ENCODE assay signal across 8 mouse cellular contexts in genomic region chr3:96333396-96334174, GRCm38 (mm10). TPM values are rescaled to one million over a fixed set of nuclear protein-coding genes. Genes with fewer than 3 reads are reported as not detected.
DNase-seq lines count a peak whose midpoint lies in the region; ATAC-seq and TF ChIP-seq lines count a peak whose summit lies in the region.

No protein-coding gene starts in this region.

- intact Hi-C loops in left cerebral cortex, postnatal 10 days (cut with DNase I) = no loop called here

- no peak for DNase-seq in lung, postnatal 25 days (ENCODE audit: low spot score)
- peak; percentile 45 for DNase-seq in brain, embryonic 14.5 days (ENCODE audit: low read depth)
- no peak for DNase-seq in left cerebral cortex, postnatal 10 days (ENCODE audit: extremely low spot score in 1 of 2, low spot score in 2 of 2)
- no peak for DNase-seq in right cerebral cortex, postnatal 14 days
- DNase-seq in T-cell, adult 2 months (ENCODE audit: low spot score) = no peak

- TF ChIP-seq POLR2A in brain, embryonic 14.5 days (IDR thresholded peaks at IDR 0.05; ENCODE audit: borderline replicate concordance, extremely low read depth, insufficient read depth, insufficient read length, poor library complexity, severe bottlenecking) = no peak
- TF ChIP-seq POLR2A in myocyte (IDR thresholded peaks at IDR 0.05; ENCODE audit: insufficient read length, low read depth) = no peak

- H3K4me3 ChIP-seq in lung, embryonic 15.5 days = peak overlapping the region; percentile 26
- H3K4me3 ChIP-seq in hindbrain, embryonic 16.5 days (ENCODE audit: low read length) = no peak overlapping the region
- peak overlapping the region; percentile 11 for H3K4me3 ChIP-seq in myocyte

- 2% methylated on average over 25 of the region's 25 CpGs for WGBS in lung, embryonic 15.5 days
- 3% methylated on average over 25 of the region's 25 CpGs for WGBS in hindbrain, embryonic 16.5 days

- no peaks in the 10 kb centered on the region for H3K36me3 ChIP-seq in lung, embryonic 15.5 days
- no peaks in the 10 kb centered on the region for H3K36me3 ChIP-seq in hindbrain, embryonic 16.5 days (ENCODE audit: control insufficient read depth, insufficient read depth, low read length)
- no peaks in the 10 kb centered on the region for H3K36me3 ChIP-seq in myocyte (ENCODE audit: control insufficient read depth, insufficient read depth)

- H3K27ac ChIP-seq in lung, embryonic 15.5 days = no peak overlapping the region
- H3K27ac ChIP-seq in hindbrain, embryonic 16.5 days (ENCODE audit: low read depth, low read length) = no peak overlapping the region

- peaks cover 98% of the 10 kb centered on the region for H3K27me3 ChIP-seq in lung, embryonic 15.5 days
- peaks cover 90% of the 10 kb centered on the region for H3K27me3 ChIP-seq in hindbrain, embryonic 16.5 days (replicated peaks; ENCODE audit: control insufficient read depth, insufficient read depth, low read length)
- H3K27me3 ChIP-seq in myocyte (ENCODE audit: control insufficient read depth, insufficient read depth, insufficient read length) = peaks cover 5% of the 10 kb centered on the region

- H3ac ChIP-seq in myocyte (ENCODE audit: control insufficient read depth, insufficient read length) = no peak overlapping the region

- H3K9me3 ChIP-seq in lung, embryonic 15.5 days = no peaks in the 10 kb centered on the region
- peaks cover 2% of the 10 kb centered on the region; the same call in 1 of the 2 replicates for H3K9me3 ChIP-seq in hindbrain, embryonic 16.5 days (ENCODE audit: control insufficient read depth, low read length)

- H3K9ac ChIP-seq in lung, embryonic 15.5 days = no peak overlapping the region
- no peak overlapping the region for H3K9ac ChIP-seq in hindbrain, embryonic 16.5 days (ENCODE audit: low read depth, low read length)

- peaks cover 9% of the 10 kb centered on the region for H3K4me1 ChIP-seq in lung, embryonic 15.5 days
- no peaks in the 10 kb centered on the region for H3K4me1 ChIP-seq in hindbrain, embryonic 16.5 days (ENCODE audit: control insufficient read depth, insufficient read depth, low read depth, low read length)

- no peak for TF ChIP-seq CTCF in brain, embryonic 14.5 days (IDR thresholded peaks at IDR 0.05; ENCODE audit: borderline replicate concordance, extremely low read depth, insufficient read depth, insufficient read length)

- no peaks in the 10 kb centered on the region for H3K79me2 ChIP-seq in myocyte (ENCODE audit: control insufficient read depth, insufficient read depth)

- no peak for ATAC-seq in lung, embryonic 15.5 days (ENCODE audit: borderline replicate concordance, extremely low read depth, low FRiP score, low TSS enrichment)
- ATAC-seq in hindbrain, embryonic 16.5 days = no peak

- H3K4me2 ChIP-seq in lung, embryonic 15.5 days = peak overlapping the region; percentile 46
- 0 out of 2 replicates have a peak overlapping the region, but pooled peaks have one; percentile 7 for H3K4me2 ChIP-seq in hindbrain, embryonic 16.5 days (ENCODE audit: low read length)
- H3K4me2 ChIP-seq in myocyte (ENCODE audit: low read depth) = peak overlapping the region; percentile 76

TF ChIP-seq in myocyte, 11 proteins besides CTCF, POLR2A, EP300 and RAD21:
- TF ChIP-seq REST (IDR thresholded peaks at IDR 0.05; ENCODE audit: insufficient read depth, insufficient read length) (no peak), MYOG (IDR thresholded peaks at IDR 0.05; ENCODE audit: control insufficient read depth in 1 of 3, insufficient read depth in 1 of 3, insufficient read length in 2 of 3, low read depth in 2 of 3) (no peak), CEBPB (IDR thresholded peaks at IDR 0.05; ENCODE audit: insufficient read depth, poor library complexity, severe bottlenecking) (no peak), USF1 (IDR thresholded peaks at IDR 0.05; ENCODE audit: low read depth) (no peak), MYOD1 (IDR thresholded peaks at IDR 0.05; ENCODE audit: control insufficient read depth in 1 of 3, insufficient read length in 2 of 3, low read depth in 2 of 3) (no peak), MAX (IDR thresholded peaks at IDR 0.05; ENCODE audit: low read depth) (no peak), TCF3 (IDR thresholded peaks at IDR 0.05; ENCODE audit: insufficient read length, low read depth) (no peak), TCF12 (IDR thresholded peaks at IDR 0.05; ENCODE audit: insufficient read depth, poor library complexity, severe bottlenecking) (no peak), SRF (IDR thresholded peaks at IDR 0.05; ENCODE audit: control insufficient read depth, insufficient read length, low read depth) (no peak), E2F4 (IDR thresholded peaks at IDR 0.05; ENCODE audit: insufficient read depth) (no peak), POLR2AphosphoS2 (IDR thresholded peaks at IDR 0.05; ENCODE audit: insufficient read length, low read depth) (no peak)

RNA-seq across cellular contexts. Expression of gene Fcgr1, which starts 39.8 kb away (rescaled TPM):
- polyA plus RNA-seq in lung, embryonic 15.5 days (2015; fragmentation: Nextera tagmentation; extraction: Ambion mirVana) = 2.4 and 3.6 TPM in 2 replicates
- 1.4 and 1.8 TPM in 2 replicates for polyA plus RNA-seq in brain, embryonic 14.5 days (2012; rRNA removed)
- 1.7 and 2.3 TPM in 2 replicates for polyA plus RNA-seq in hindbrain, embryonic 16.5 days (2015; fragmentation: Nextera tagmentation; extraction: Ambion mirVana)
- 0.05 TPM for polyA plus RNA-seq in myocyte (2012; fragmentation: generic; extraction: Trizol)
- total RNA-seq in left cerebral cortex, postnatal 10 days (2021) = 1 to 10 TPM; 1.9 to 3.4 TPM

Comparison
In these comparisons a context has a peak if more than half of its experiments do, and no peak if none do; other contexts are left out.
1. H3K4me2 ChIP-seq: peak in every context shown above with its lines; median percentile 76 in myocyte; 46 in lung, embryonic 15.5 days; 7 in hindbrain, embryonic 16.5 days.